ENCODE assay signal across 34 mouse cellular contexts in the genomic region with DNA sequence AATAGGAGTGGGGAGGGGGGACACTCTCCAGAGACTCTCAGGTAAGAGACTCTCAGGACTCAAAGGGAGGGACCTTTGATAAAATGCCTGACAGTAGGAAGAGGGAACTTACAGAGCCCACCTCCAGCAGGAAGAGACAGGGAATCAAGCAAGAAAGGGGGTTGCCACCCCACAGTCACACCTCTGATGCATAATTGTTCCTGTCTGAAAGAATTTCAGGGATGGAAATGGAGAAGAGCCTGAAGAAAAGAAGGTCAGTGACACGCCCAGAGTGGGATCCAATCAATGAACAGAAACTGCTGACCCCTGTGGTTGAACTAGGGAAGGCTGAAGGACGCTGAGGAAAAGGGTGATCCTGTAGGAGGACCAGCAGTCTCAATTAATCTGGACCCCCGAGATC.
"Had no signal": no experiment of that assay in that cellular context is flagged by ENCODE, and none has a peak within 500 bp of the region (broad histone marks: within the 10 kb centered on the region; RNA-seq: fewer than 3 reads in every experiment).

No protein-coding gene starts in this region.

- H3K36me3 ChIP-seq: heart, embryonic 10.5 days; heart, embryonic 12.5 days; heart, embryonic 13.5 days; heart, embryonic 15.5 days; hindbrain, embryonic 10.5 days; hindbrain, embryonic 13.5 days; hindbrain, embryonic 15.5 days; intestine, embryonic 15.5 days; kidney, embryonic 15.5 days had no signal

- H3K27ac ChIP-seq: heart, embryonic 10.5 days; heart, embryonic 13.5 days; heart, embryonic 15.5 days; hindbrain, embryonic 10.5 days; hindbrain, embryonic 13.5 days; hindbrain, embryonic 14.5 days; hindbrain, embryonic 15.5 days; hindbrain, postnatal 0 days; intestine, embryonic 15.5 days; kidney, embryonic 15.5 days; kidney, postnatal 0 days; layer of hippocampus, adult 2 months; left cerebral cortex, adult 2 months had no signal

- H3K4me3 ChIP-seq: heart, embryonic 10.5 days; heart, embryonic 12.5 days; heart, embryonic 13.5 days; heart, embryonic 15.5 days; hindbrain, embryonic 10.5 days; hindbrain, embryonic 13.5 days; hindbrain, embryonic 15.5 days; intestine, embryonic 15.5 days; kidney, embryonic 15.5 days; layer of hippocampus, adult 2 months; left cerebral cortex, adult 2 months had no signal

- H3K9me3 ChIP-seq: heart, embryonic 10.5 days; heart, embryonic 12.5 days; heart, embryonic 13.5 days; heart, embryonic 15.5 days; hindbrain, embryonic 10.5 days; hindbrain, embryonic 13.5 days; hindbrain, embryonic 15.5 days; intestine, embryonic 15.5 days; kidney, embryonic 15.5 days had no signal

- H3K27me3 ChIP-seq: heart, embryonic 12.5 days; heart, embryonic 13.5 days; heart, embryonic 15.5 days; hindbrain, embryonic 13.5 days; hindbrain, embryonic 15.5 days; intestine, embryonic 15.5 days; kidney, embryonic 15.5 days had no signal

- H3K4me2 ChIP-seq: heart, embryonic 11.5 days; heart, embryonic 12.5 days; heart, embryonic 13.5 days; heart, embryonic 15.5 days; hindbrain, embryonic 13.5 days; hindbrain, embryonic 14.5 days; hindbrain, embryonic 15.5 days; intestine, embryonic 15.5 days; kidney, embryonic 15.5 days had no signal

- H3K9ac ChIP-seq: heart, embryonic 12.5 days; heart, embryonic 13.5 days; heart, embryonic 15.5 days; hindbrain, embryonic 13.5 days; hindbrain, embryonic 14.5 days; hindbrain, embryonic 15.5 days; intestine, embryonic 15.5 days; kidney, embryonic 15.5 days had no signal

- ATAC-seq: hindbrain, embryonic 16.5 days; hindbrain, postnatal 0 days; inflammation-experienced regulatory T-cells, adult 6 months; intestine, embryonic 15.5 days; intestine, embryonic 16.5 days; intestine, postnatal 0 days had no signal

- DNase-seq: heart, postnatal 10 days; heart, postnatal 14 days; heart, postnatal 36 days; heart, postnatal 4 days; kidney, adult 18-20 months; kidney, adult 2 months; kidney, adult 8-10 months; kidney, adult 9 months; kidney, postnatal 10 days; kidney, postnatal 14 days; kidney, postnatal 25 days; kidney, postnatal 36 days; kidney, postnatal 4 days; layer of hippocampus, adult 9-11 months; layer of hippocampus, postnatal 36 days had no signal

- H3K4me1 ChIP-seq: heart, embryonic 10.5 days; heart, embryonic 12.5 days; heart, embryonic 13.5 days; heart, embryonic 15.5 days; hindbrain, embryonic 10.5 days; hindbrain, embryonic 13.5 days; hindbrain, embryonic 15.5 days; intestine, embryonic 15.5 days; kidney, embryonic 15.5 days had no signal
